Mouse (Mus musculus) liver, adult 2 months (tissue): ENCODE results near the gene Fam122a. TPM values are rescaled to one million over a fixed set of nuclear protein-coding genes. Genes with fewer than 3 reads are reported as not detected.

Experiments
- DNase-seq: peaks from one replicate; pipeline ENCODE4 v3.0.0-alpha.2; 2011; ENCODE audit warnings: low read depth, low spot score; ENCODE audit errors: extremely low read depth
- H3K27ac ChIP-seq: fragments of 200-500 bp; replicated peaks from 2 replicates; pipeline ENCODE4 v1.5.1; 2012; ENCODE audit warnings: low read depth, mild to moderate bottlenecking, control low read depth, inconsistent platforms, low read length; ENCODE audit not compliant: insufficient read depth
- H3K27me3 ChIP-seq: fragments of 200-500 bp; 2 replicates; pipeline ENCODE4 v1.6.1; 2012; ENCODE audit warnings: mild to moderate bottlenecking, moderate library complexity, low read length, inconsistent platforms; ENCODE audit not compliant: control insufficient read depth, insufficient read depth
- H3K36me3 ChIP-seq: fragments of 200-500 bp; 2 replicates; pipeline ENCODE4 v1.6.1; 2012; ENCODE audit warnings: low read length, inconsistent platforms; ENCODE audit not compliant: control insufficient read depth, insufficient read depth
- H3K4me1 ChIP-seq: fragments of 200-500 bp; 2 replicates; pipeline ENCODE4 v1.6.1; 2011; ENCODE audit warnings: low read length; ENCODE audit not compliant: control insufficient read depth, insufficient read depth
- H3K4me3 ChIP-seq: fragments of 200-500 bp; 2 replicates; pipeline ENCODE4 v1.5.1; 2011; ENCODE audit warnings: low read depth, mild to moderate bottlenecking, control low read depth, low read length, moderate library complexity; ENCODE audit not compliant: insufficient read depth
- H3K79me2 ChIP-seq: fragments of 200-500 bp; 2 replicates; pipeline ENCODE4 v1.6.1; 2012; ENCODE audit warnings: inconsistent platforms, mild to moderate bottlenecking, low read length, moderate library complexity; ENCODE audit not compliant: control insufficient read depth, insufficient read depth
- H3K9ac ChIP-seq: fragments of 200-500 bp; 2 replicates; pipeline ENCODE4 v1.6.1; 2012; ENCODE audit warnings: low read depth, mild to moderate bottlenecking, control low read depth, inconsistent platforms, low read length
- CTCF ChIP-seq: fragments of 200-500 bp; IDR thresholded peaks from 2 replicates; pipeline ENCODE4 v1.5.1; 2011; ENCODE audit warnings: low read depth, low read length, control low read depth
- POLR2A ChIP-seq: fragments of 200-500 bp; IDR thresholded peaks from 2 replicates; pipeline ENCODE4 v1.6.1; 2011; ENCODE audit warnings: low read length, control low read depth; ENCODE audit not compliant: insufficient read depth; ENCODE audit errors: extremely low read depth
- WGBS: fragments of 180-500 bp; shearing (Covaris S2); methylation state at CpG from one replicate; pipeline ENCODE4 v1.1.7; 2018; 5-methylcytosine and 5-hydroxymethylcytosine counted together
- polyA plus RNA-seq: library from polyadenylated mRNA; depleted of rRNA; stranded (reverse); fragments of >200 nt; gene quantifications from 2 replicates; pipeline ENCODE4 v1.2.3, GENCODE M21; 2012; rRNA removed
- total RNA-seq: library from RNA; depleted of rRNA; stranded (reverse); fragments of >200 nt; gene quantifications from 2 replicates; pipeline ENCODE4 v1.2.3, GENCODE M21; 2014; rRNA removed

Fam122a gene
- total and polyA plus RNA-seq, 2 experiments, result 0.74 to 17.6 TPM

- H3K79me2 ChIP-seq, result no peaks in the 10 kb centered on the region
- no peak overlapping the region for H3K27ac ChIP-seq
- H3K4me3 ChIP-seq, result no peak overlapping the region
- no peak for TF ChIP-seq POLR2A
- TF ChIP-seq CTCF, result no peak
- no peaks in the 10 kb centered on the region; the same call in 1 of the 2 replicates for H3K4me1 ChIP-seq
- DNase-seq, result no peak
- 88% methylated on average over 2 of the region's 2 CpGs for WGBS
- H3K9ac ChIP-seq, result no peak overlapping the region
- no peaks in the 10 kb centered on the region for H3K36me3 ChIP-seq
- H3K27me3 ChIP-seq, result no peaks in the 10 kb centered on the region
These were observed 45.8 kb downstream of the Fam122a start for GRCm38 (mm10) chr19:24431381-24431780.

- no peaks in the 10 kb centered on the region for H3K79me2 ChIP-seq
- no peak overlapping the region for H3K9ac ChIP-seq
- no peak overlapping the region for H3K27ac ChIP-seq
- no peak for DNase-seq
- TF ChIP-seq POLR2A, result no peak
- TF ChIP-seq CTCF, result no peak
- no peaks in the 10 kb centered on the region for H3K36me3 ChIP-seq
- H3K4me1 ChIP-seq, result no peaks in the 10 kb centered on the region
- WGBS, result 95% methylated on average over 3 of the region's 3 CpGs
- no peaks in the 10 kb centered on the region for H3K27me3 ChIP-seq
- no peak overlapping the region for H3K4me3 ChIP-seq
These were observed 49.1 kb downstream of the Fam122a start for GRCm38 (mm10) chr19:24428011-24428410.

- DNase-seq, result no peak
- no peaks in the 10 kb centered on the region for H3K36me3 ChIP-seq
- no peak overlapping the region for H3K27ac ChIP-seq
- no peaks in the 10 kb centered on the region for H3K79me2 ChIP-seq
- no peak overlapping the region for H3K4me3 ChIP-seq
- TF ChIP-seq POLR2A (no peak), CTCF (no peak)
- WGBS, result 30% methylated on average over 4 of the region's 4 CpGs
- no peak overlapping the region for H3K9ac ChIP-seq
- H3K27me3 ChIP-seq, result no peaks in the 10 kb centered on the region
- no peaks in the 10 kb centered on the region for H3K4me1 ChIP-seq
These were observed 49.9 kb downstream of the Fam122a start for GRCm38 (mm10) chr19:24427258-24427657.

GRCm38 (mm10) chr19:24426759-24427181, 50.4 kb downstream of the Fam122a start:
- Histone ChIP-seq H3K27me3 (no peaks in the 10 kb centered on the region), H3K4me1 (no peaks in the 10 kb centered on the region), H3K36me3 (no peaks in the 10 kb centered on the region), H3K9ac (no peak overlapping the region), H3K79me2 (no peaks in the 10 kb centered on the region), H3K4me3 (no peak overlapping the region), H3K27ac (no peak overlapping the region)
- no peak for DNase-seq
- TF ChIP-seq POLR2A (no peak), CTCF (no peak)
- WGBS, result 74% methylated on average over 7 of the region's 7 CpGs

Other genes with a start within 250 kb of the Fam122a start
- 10.9 and 18.1 TPM in 2 replicates for gene Fxn, start 196.8 kb downstream of the Fam122a start, total RNA-seq
- gene Fxn, start 196.8 kb downstream of the Fam122a start, polyA plus RNA-seq, result 20.4 and 20.6 TPM in 2 replicates
- under 0.01 and 0.07 TPM in 2 replicates for gene Pip5k1b, start 78.5 kb upstream of the Fam122a start, total RNA-seq
- gene Pip5k1b, start 78.5 kb upstream of the Fam122a start, polyA plus RNA-seq, result not detected in 2 replicates
- gene Tmem252, start 196.7 kb upstream of the Fam122a start, total RNA-seq, result under 0.01 TPM in 1 of 2 replicates, not detected in the other
- gene Tmem252, start 196.7 kb upstream of the Fam122a start, polyA plus RNA-seq, result not detected in 2 replicates